Mouse (Mus musculus) lung, postnatal 0 days (tissue): ENCODE data around the gene Lins1.

Experiments used
- CTCF ChIP-seq: IDR thresholded peaks from 2 replicates; pipeline ENCODE4 v1.5.1; 2016; ENCODE audit warnings: antibody characterized with exemption, mild to moderate bottlenecking
- EP300 ChIP-seq: IDR thresholded peaks from 2 replicates; pipeline ENCODE4 v1.6.1; 2016; ENCODE audit warnings: antibody characterized with exemption, mild to moderate bottlenecking, control low read depth

DNA sequence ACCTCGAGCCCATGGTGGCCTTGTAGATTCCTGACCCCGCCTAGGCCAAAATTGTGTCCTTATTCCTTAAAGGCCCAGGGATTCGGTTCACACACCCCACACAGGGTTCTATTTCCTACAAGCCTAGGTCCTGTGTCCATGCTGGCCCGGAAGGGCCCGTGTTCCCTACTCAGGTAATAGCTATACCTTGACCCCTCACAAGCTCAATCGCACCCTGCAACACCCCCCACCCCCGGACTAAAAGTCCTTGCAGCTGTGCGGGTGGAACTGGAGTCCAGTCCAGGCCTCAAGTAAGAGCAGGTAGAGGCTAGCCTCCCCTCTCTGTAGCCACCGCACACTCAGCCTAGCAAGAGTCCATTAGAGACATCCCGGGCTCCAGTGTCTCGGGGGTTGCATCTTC lies 44.2 kb downstream of the Lins1 start:
- TF ChIP-seq CTCF (no peak), EP300 (no peak)
